Comparison of ENCODE assay signal across 14 mouse cellular contexts in the genomic region with DNA sequence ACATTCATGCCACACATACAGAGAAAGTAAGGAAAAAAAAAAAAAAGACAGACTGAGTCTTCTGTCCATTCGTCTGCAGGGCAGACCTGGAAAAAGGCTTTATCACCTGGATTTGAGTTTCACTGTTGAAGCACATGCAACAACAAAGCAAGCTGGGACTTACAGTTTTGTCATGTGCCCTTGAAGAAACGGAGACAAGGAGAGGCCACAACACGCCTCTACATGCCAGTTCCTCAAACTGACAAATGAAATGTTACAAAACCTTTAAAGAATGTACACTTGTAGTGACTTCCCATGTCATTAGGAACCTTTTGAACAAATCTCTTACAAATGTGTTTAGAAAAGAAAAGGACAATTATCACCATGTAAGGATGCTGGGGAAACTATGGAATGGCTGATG.
"Had no signal": no experiment of that assay in that cellular context is flagged by ENCODE, and none has a peak within 500 bp of the region (broad histone marks: within the 10 kb centered on the region; RNA-seq: fewer than 3 reads in every experiment).

No protein-coding gene starts in this region.

- H3K27ac ChIP-seq: liver, embryonic 15.5 days; macrophage; midbrain, embryonic 13.5 days; neural tube, embryonic 15.5 days had no signal

- H3K9ac ChIP-seq: limb, embryonic 13.5 days; liver, embryonic 15.5 days; midbrain, embryonic 13.5 days; neural tube, embryonic 15.5 days had no signal

- DNase-seq: kidney, adult 8-10 months; kidney, postnatal 25 days; lung, adult 2 months; lung, postnatal 10 days; thymus, adult 2 months; thymus, postnatal 36 days had no signal

- H3K27me3 ChIP-seq: limb, embryonic 13.5 days; liver, embryonic 15.5 days; midbrain, embryonic 13.5 days; neural tube, embryonic 15.5 days had no signal

- H3K4me2 ChIP-seq: limb, embryonic 13.5 days; liver, embryonic 11.5 days; liver, embryonic 15.5 days; midbrain, embryonic 13.5 days; neural tube, embryonic 15.5 days had no signal

- H3K4me1 ChIP-seq: liver, embryonic 15.5 days had no signal

- H3K9me3 ChIP-seq: limb, embryonic 13.5 days; liver, embryonic 15.5 days; midbrain, embryonic 13.5 days; neural tube, embryonic 15.5 days had no signal

- H3K36me3 ChIP-seq: limb, embryonic 13.5 days; liver, embryonic 15.5 days; midbrain, embryonic 13.5 days; neural tube, embryonic 15.5 days had no signal

- H3K4me3 ChIP-seq: limb, embryonic 13.5 days; liver, embryonic 15.5 days; midbrain, embryonic 13.5 days; myocyte; neural tube, embryonic 15.5 days had no signal

- ATAC-seq: intestine, postnatal 0 days; midbrain, embryonic 13.5 days had no signal
